Mouse (Mus musculus) MEL (cell line): Measurements from ENCODE around the gene Slc13a3. TPM values are rescaled to one million over a fixed set of nuclear protein-coding genes. Genes with fewer than 3 reads are reported as not detected.

Source experiments
- DNase-seq: peaks from one replicate; pipeline ENCODE4 v3.0.0; 2011; ENCODE audit warnings: low read depth, low spot score
- H3K27ac ChIP-seq: 2 replicates; pipeline ENCODE4 v1.5.1; 2012; ENCODE audit warnings: low read depth, mild to moderate bottlenecking, control low read depth, low read length, moderate library complexity; ENCODE audit not compliant: control insufficient read depth
- H3K27me3 ChIP-seq, 2 experiments: fragments of 150-350 bp in 1 of 2; sonication (generic) in 1 of 2; 2 replicates each; pipeline ENCODE4 v1.6.1; 2012; ENCODE audit warnings: low read length in 2 of 2, mild to moderate bottlenecking in 2 of 2, improper control_type of control experiment in 1 of 2, moderate library complexity in 1 of 2; ENCODE audit not compliant: insufficient read depth in 2 of 2, control insufficient read depth in 1 of 2
- H3K36me3 ChIP-seq, 2 experiments: 2 replicates each; pipeline ENCODE4 v1.6.1; 2012 to 2014; ENCODE audit warnings: low read length in 2 of 2, improper control_type of control experiment in 1 of 2, inconsistent platforms in 1 of 2, mild to moderate bottlenecking in 1 of 2; ENCODE audit not compliant: insufficient read depth in 2 of 2, control insufficient read depth in 1 of 2
- H3K4me1 ChIP-seq, 2 experiments: fragments of 150-350 bp in 1 of 2; sonication (generic) in 1 of 2; 2 replicates each; pipeline ENCODE4 v1.6.1; 2012; ENCODE audit warnings: low read length in 2 of 2, improper control_type of control experiment in 1 of 2, mild to moderate bottlenecking in 1 of 2; ENCODE audit not compliant: insufficient read depth in 2 of 2, control insufficient read depth in 1 of 2
- H3K4me3 ChIP-seq, 2 experiments: fragments of 150-350 bp in 1 of 2; sonication (generic) in 1 of 2; 2 replicates each; pipeline ENCODE4 v1.5.1; 2012; ENCODE audit warnings: low read depth in 2 of 2, low read length in 2 of 2, mild to moderate bottlenecking in 2 of 2, moderate library complexity in 2 of 2, control low read depth in 1 of 2, improper control_type of control experiment in 1 of 2; ENCODE audit not compliant: control insufficient read depth in 1 of 2, insufficient read depth in 1 of 2
- H3K79me2 ChIP-seq: 2 replicates; pipeline ENCODE4 v1.6.1; 2012; ENCODE audit warnings: mild to moderate bottlenecking, low read length, moderate library complexity; ENCODE audit not compliant: control insufficient read depth, poor library complexity, insufficient read depth
- H3K9ac ChIP-seq: 2 replicates; pipeline ENCODE4 v1.6.1; 2012; ENCODE audit warnings: low read depth, mild to moderate bottlenecking, control low read depth, low read length, moderate library complexity; ENCODE audit not compliant: control insufficient read depth, poor library complexity, severe bottlenecking
- H3K9me3 ChIP-seq: fragments of 150-350 bp; sonication (generic); replicated peaks from 2 replicates; pipeline ENCODE4 v1.6.1; 2012; ENCODE audit warnings: mild to moderate bottlenecking, low read length, improper control_type of control experiment, moderate library complexity; ENCODE audit not compliant: insufficient read depth
- CHD1 ChIP-seq: IDR thresholded peaks from 2 replicates; pipeline ENCODE4 v1.6.1; 2012; ENCODE audit warnings: low read depth, mild to moderate bottlenecking, inconsistent platforms, low read length, improper control_type of control experiment
- CTCF ChIP-seq, 3 experiments: IDR thresholded peaks in 2 of 3; conservative IDR thresholded peaks in 1 of 3; 2 replicates each; pipeline ENCODE4 v1.5.1; 2011 to 2012; ENCODE audit warnings: low read length in 3 of 3, low read depth in 2 of 3, mild to moderate bottlenecking in 2 of 3, improper control_type of control experiment in 1 of 3, inconsistent platforms in 1 of 3, mixed read lengths in 1 of 3, moderate library complexity in 1 of 3; ENCODE audit not compliant: control insufficient read depth in 1 of 3, insufficient read depth in 1 of 3, poor library complexity in 1 of 3, severe bottlenecking in 1 of 3
- E2F4 ChIP-seq: IDR thresholded peaks from 2 replicates; pipeline ENCODE4 v1.6.1; 2011; ENCODE audit warnings: low read depth, low read length, improper control_type of control experiment, borderline replicate concordance
- ELF1 ChIP-seq: IDR thresholded peaks from 2 replicates; pipeline ENCODE4 v1.6.1; 2014; ENCODE audit warnings: low read depth, mild to moderate bottlenecking, inconsistent platforms, low read length, improper control_type of control experiment, moderate library complexity
- GABPA ChIP-seq: IDR thresholded peaks from 2 replicates; pipeline ENCODE4 v1.6.1; 2012; ENCODE audit warnings: low read depth, mild to moderate bottlenecking, inconsistent platforms, low read length, improper control_type of control experiment, moderate library complexity
- GATA1 ChIP-seq: IDR thresholded peaks from 2 replicates; pipeline ENCODE4 v1.6.1; 2011; ENCODE audit warnings: low read depth, low read length, improper control_type of control experiment
- JUND ChIP-seq: IDR thresholded peaks from 2 replicates; pipeline ENCODE4 v1.6.1; 2011; ENCODE audit warnings: low read depth, mild to moderate bottlenecking, improper control_type of control experiment, low read length
- KAT2A ChIP-seq: conservative IDR thresholded peaks from 2 replicates; pipeline ENCODE4 v1.6.1; 2012; ENCODE audit warnings: low read depth, low read length, improper control_type of control experiment, inconsistent platforms
- MAX ChIP-seq: IDR thresholded peaks from 2 replicates; pipeline ENCODE4 v1.6.1; 2011; ENCODE audit warnings: low read length, improper control_type of control experiment
- MXI1 ChIP-seq: IDR thresholded peaks from 2 replicates; pipeline ENCODE4 v1.6.1; 2011; ENCODE audit warnings: mild to moderate bottlenecking, low read depth, low read length, improper control_type of control experiment
- MYB ChIP-seq: IDR thresholded peaks from 2 replicates; pipeline ENCODE4 v1.6.1; 2011; ENCODE audit warnings: mild to moderate bottlenecking, low read depth, low read length, improper control_type of control experiment
- NELFE ChIP-seq: IDR thresholded peaks from 2 replicates; pipeline ENCODE4 v1.6.1; 2011; ENCODE audit warnings: low read depth, low read length, improper control_type of control experiment
- NRF1 ChIP-seq: IDR thresholded peaks from 2 replicates; pipeline ENCODE4 v1.6.1; 2014; ENCODE audit warnings: low read depth, mild to moderate bottlenecking, inconsistent platforms, low read length, improper control_type of control experiment, moderate library complexity; ENCODE audit not compliant: poor library complexity, insufficient read depth, severe bottlenecking
- POLR2AphosphoS5 ChIP-seq: IDR thresholded peaks from 2 replicates; pipeline ENCODE4 v1.6.1; 2012; ENCODE audit warnings: low read depth, borderline replicate concordance, mild to moderate bottlenecking, inconsistent platforms, low read length, moderate library complexity, mixed read lengths
- RAD21 ChIP-seq: IDR thresholded peaks from 2 replicates; pipeline ENCODE4 v1.6.1; 2011; ENCODE audit warnings: mild to moderate bottlenecking, low read depth, low read length, improper control_type of control experiment
- RCOR1 ChIP-seq: IDR thresholded peaks from 2 replicates; pipeline ENCODE4 v1.6.1; 2012; ENCODE audit warnings: low read depth, mild to moderate bottlenecking, inconsistent platforms, low read length, improper control_type of control experiment
- SMC3 ChIP-seq: IDR thresholded peaks from 2 replicates; pipeline ENCODE4 v1.6.1; 2011; ENCODE audit warnings: low read depth, low read length, improper control_type of control experiment
- TCF12 ChIP-seq: IDR thresholded peaks from 2 replicates; pipeline ENCODE4 v1.6.1; 2014; ENCODE audit warnings: low read depth, mild to moderate bottlenecking, inconsistent platforms, low read length, improper control_type of control experiment, moderate library complexity
- UBTF ChIP-seq: IDR thresholded peaks from 2 replicates; pipeline ENCODE4 v1.6.1; 2012; ENCODE audit warnings: low read depth, mild to moderate bottlenecking, inconsistent platforms, low read length, improper control_type of control experiment, moderate library complexity, borderline replicate concordance; ENCODE audit not compliant: insufficient read depth
- USF1 ChIP-seq: IDR thresholded peaks from 2 replicates; pipeline ENCODE4 v1.6.1; 2014; ENCODE audit warnings: low read depth, mild to moderate bottlenecking, inconsistent platforms, low read length, improper control_type of control experiment, moderate library complexity
- USF2 ChIP-seq, 2 experiments: IDR thresholded peaks; 2 replicates each; pipeline ENCODE4 v1.6.1; 2011 to 2012; ENCODE audit warnings: improper control_type of control experiment in 2 of 2, low read length in 2 of 2, borderline replicate concordance in 1 of 2, inconsistent platforms in 1 of 2, low read depth in 1 of 2, mild to moderate bottlenecking in 1 of 2; ENCODE audit not compliant: insufficient read depth in 1 of 2
- ZC3H11A ChIP-seq: IDR thresholded peaks from 2 replicates; pipeline ENCODE4 v1.6.1; 2012; ENCODE audit warnings: low read depth, mild to moderate bottlenecking, inconsistent platforms, low read length, improper control_type of control experiment
- ZNF384 ChIP-seq: IDR thresholded peaks from 2 replicates; pipeline ENCODE4 v1.6.1; 2012; ENCODE audit warnings: low read depth, mild to moderate bottlenecking, inconsistent platforms, low read length, improper control_type of control experiment
- polyA plus RNA-seq, 2 experiments: library from polyadenylated mRNA; stranded (reverse) in 1 of 2; unstranded in 1 of 2; fragments of >175 nt in 1 of 2; fragments of >200 nt in 1 of 2; gene quantifications; 2 replicates each; pipeline versions ENCODE4 v1.2.1 to v1.2.4; 2012; ENCODE audit warnings: low replicate concordance in 2 of 2, low read depth in 1 of 2; ENCODE audit not compliant: insufficient read length in 2 of 2, insufficient read depth in 1 of 2, missing spikeins in 1 of 2
- total RNA-seq: library from RNA; depleted of rRNA; stranded (reverse); fragments of 300-350 nt; gene quantifications from 2 replicates; pipeline ENCODE4 v1.2.3, GENCODE M21; 2012

The Slc13a3 gene
- total and polyA plus RNA-seq, 3 experiments = not detected

GRCm38 (mm10) chr2:165391561-165391960 is 81.5 kb downstream of the Slc13a3 start:
- peaks cover 0 to 1% of the 10 kb centered on the region in 2 experiments; a peak in 1 of 4 replicates for H3K27me3 ChIP-seq
- TF ChIP-seq RAD21 (peak; percentile 33), CHD1 (no peak), NELFE (no peak), MXI1 (no peak), ELF1 (no peak), JUND (no peak), ZNF384 (no peak), USF2 (IDR thresholded peaks at IDR 0.05; ENCODE audit: borderline replicate concordance in 1 of 2, insufficient read depth in 1 of 2, low read depth in 1 of 2, low read length in 2 of 2) (no peak), MAX (no peak), TCF12 (no peak), RCOR1 (no peak), UBTF (no peak), CTCF (IDR thresholded peaks at IDR 0.05 in 2 of 3, conservative IDR thresholded peaks at IDR 0.05 in 1 of 3; ENCODE audit: control insufficient read depth in 1 of 3, insufficient read depth in 1 of 3, low read depth in 2 of 3, low read length in 3 of 3, poor library complexity in 1 of 3, severe bottlenecking in 1 of 3) (peak; percentile 48 to 59 (median 56)), SMC3 (peak; percentile 48), USF1 (no peak), GATA1 (no peak), GABPA (no peak), POLR2AphosphoS5 (no peak), ZC3H11A (no peak), NRF1 (no peak), KAT2A (no peak), E2F4 (no peak), MYB (no peak)
- TF ChIP-seq, all 39 proteins: peak for 3
- DNase-seq = peak; percentile 49
- Histone ChIP-seq H3K36me3 (no peaks in the 10 kb centered on the region), H3K4me1 (no peaks in the 10 kb centered on the region), H3K9me3 (no peaks in the 10 kb centered on the region), H3K27ac (no peak overlapping the region), H3K79me2 (no peaks in the 10 kb centered on the region), H3K4me3 (no peak overlapping the region), H3K9ac (no peak overlapping the region)
